Mouse (Mus musculus) lung, postnatal 4 days (tissue): Measurements from ENCODE around the gene Lxn.
A peak's percentile ranks its signal among the peaks of the same experiment; 100 is the strongest.

Source experiments
- DNase-seq, 2 experiments: peaks; one replicate each; pipeline ENCODE4 v3.0.0; 2021

The Lxn gene

GRCm38 (mm10) chr3:67459881-67460280 lies 3.8 kb downstream of the Lxn start:
- no peak for DNase-seq

- peak; percentile 49 to 56 for DNase-seq
Observed at GRCm38 (mm10) chr3:67450601-67451210, 13.0 kb downstream of the Lxn start.

- peak; percentile 24 to 60 for DNase-seq
Observed at GRCm38 (mm10) chr3:67449660-67450059, 14.1 kb downstream of the Lxn start.

DNA sequence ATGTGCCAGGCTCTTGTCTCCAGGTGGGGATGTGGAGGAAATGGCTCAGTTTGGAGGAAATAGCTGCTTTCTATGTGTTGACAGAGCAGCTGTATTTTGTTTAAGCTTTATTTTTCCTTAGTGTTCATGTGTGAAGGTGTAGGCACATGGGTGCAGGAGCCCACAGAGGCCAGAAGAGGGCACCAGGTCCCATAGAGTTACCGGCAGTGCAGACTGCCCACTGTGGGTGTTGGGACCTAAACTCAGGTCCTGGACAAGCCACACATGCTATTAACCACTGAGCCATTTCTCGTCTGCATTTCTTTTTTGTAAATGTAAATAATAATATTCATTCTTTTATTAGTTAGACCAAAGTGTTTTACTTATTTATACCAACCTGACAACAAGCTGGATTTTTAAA lies 16.6 kb downstream of the Lxn start:
- DNase-seq: peak in 1 of 2 experiments; percentile 19

- DNase-seq: no peak
Observed at GRCm38 (mm10) chr3:67434011-67434410, 29.7 kb downstream of the Lxn start.

- peak; percentile 90 to 91 for DNase-seq
Observed at GRCm38 (mm10) chr3:67429999-67430380, 33.7 kb downstream of the Lxn start, which contains the start of gene Gfm1. Gene Gfm1, plus strand, starts transcription at chr3:67430096.

DNA sequence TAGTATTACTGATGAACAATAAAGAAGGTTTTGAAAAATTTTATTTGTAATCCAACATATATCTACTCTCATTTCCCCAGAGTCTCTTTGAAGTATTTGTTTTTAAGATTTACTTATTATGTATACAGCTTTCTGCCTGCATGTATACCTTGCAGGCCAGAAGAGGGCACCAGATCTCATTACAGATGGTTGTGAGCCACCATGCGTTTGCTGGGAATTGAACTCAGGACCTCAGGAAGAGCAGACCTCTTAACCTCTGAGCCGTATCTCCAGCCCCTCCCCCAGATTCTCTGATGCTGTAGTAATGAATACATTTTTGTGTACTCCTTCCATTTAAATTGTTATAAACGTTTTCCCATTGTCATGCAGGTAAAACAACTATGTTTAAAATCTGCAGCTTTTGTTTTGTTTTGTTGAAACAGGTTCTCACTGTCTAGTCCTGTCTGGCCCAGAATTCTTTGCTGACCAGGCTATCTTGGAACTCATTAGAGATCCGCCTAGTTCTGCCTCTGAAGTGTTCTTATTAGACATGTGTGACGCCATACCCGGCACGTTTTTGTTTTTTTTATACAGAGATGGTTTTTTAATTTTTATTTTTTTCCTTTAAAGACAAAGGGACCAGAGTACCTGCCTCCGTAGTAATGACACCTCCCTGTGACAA lies 34.3 kb downstream of the Lxn start:
- no peak for DNase-seq
